Mouse (Mus musculus): Measurements from ENCODE around the gene Gm20671. TPM values are rescaled to one million over a fixed set of nuclear protein-coding genes. Genes with fewer than 3 reads are reported as not detected.
"Not testable (repeated sequence)": the region's sequence is repeated elsewhere in the genome, so short reads cannot be mapped to it uniquely, and the experiment has no call there.

Gene Gm20671
- not detected for total RNA-seq (2021)

- no peak for DNase-seq
These were observed at the start of gene Gm20671 for GRCm38 (mm10) chr5:32827009-32827408. Gene Gm20671 (minus strand): TSS chr5:32827109.

- no peak for DNase-seq
These were observed 45.4 kb upstream of the Gm20671 start for GRCm38 (mm10) chr5:32872346-32872745.

DNA sequence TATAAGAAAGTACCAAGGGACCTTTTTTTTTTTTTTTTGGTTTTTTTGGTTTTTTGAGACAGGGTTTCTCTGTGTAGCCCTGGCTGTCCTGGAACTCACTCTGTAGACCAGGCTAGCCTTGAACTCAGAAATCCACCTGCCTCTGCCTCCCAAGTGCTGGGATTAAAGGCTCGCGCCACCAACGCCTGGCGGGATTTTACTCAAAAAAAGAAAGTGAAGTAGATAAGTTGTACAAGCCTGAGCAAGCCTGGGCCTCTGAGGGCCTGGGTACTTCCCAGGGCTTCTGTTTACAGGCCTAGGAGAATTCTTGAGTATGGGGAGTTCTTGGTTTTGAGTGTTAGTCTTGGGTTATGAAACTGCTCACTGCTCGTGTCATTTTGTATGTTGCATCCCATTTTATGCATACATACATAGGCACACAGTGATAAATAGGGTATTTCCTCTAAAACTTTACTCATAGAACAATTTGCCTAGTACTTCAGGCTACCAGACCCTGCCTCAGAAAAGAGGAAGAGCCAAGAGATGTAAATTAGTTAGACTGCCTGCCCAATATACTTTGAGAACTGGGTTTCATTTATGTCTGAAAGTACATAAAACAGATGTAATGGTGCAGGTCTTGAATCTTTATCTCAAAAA lies 42.6 kb upstream of the Gm20671 start:
- DNase-seq = no peak

DNA sequence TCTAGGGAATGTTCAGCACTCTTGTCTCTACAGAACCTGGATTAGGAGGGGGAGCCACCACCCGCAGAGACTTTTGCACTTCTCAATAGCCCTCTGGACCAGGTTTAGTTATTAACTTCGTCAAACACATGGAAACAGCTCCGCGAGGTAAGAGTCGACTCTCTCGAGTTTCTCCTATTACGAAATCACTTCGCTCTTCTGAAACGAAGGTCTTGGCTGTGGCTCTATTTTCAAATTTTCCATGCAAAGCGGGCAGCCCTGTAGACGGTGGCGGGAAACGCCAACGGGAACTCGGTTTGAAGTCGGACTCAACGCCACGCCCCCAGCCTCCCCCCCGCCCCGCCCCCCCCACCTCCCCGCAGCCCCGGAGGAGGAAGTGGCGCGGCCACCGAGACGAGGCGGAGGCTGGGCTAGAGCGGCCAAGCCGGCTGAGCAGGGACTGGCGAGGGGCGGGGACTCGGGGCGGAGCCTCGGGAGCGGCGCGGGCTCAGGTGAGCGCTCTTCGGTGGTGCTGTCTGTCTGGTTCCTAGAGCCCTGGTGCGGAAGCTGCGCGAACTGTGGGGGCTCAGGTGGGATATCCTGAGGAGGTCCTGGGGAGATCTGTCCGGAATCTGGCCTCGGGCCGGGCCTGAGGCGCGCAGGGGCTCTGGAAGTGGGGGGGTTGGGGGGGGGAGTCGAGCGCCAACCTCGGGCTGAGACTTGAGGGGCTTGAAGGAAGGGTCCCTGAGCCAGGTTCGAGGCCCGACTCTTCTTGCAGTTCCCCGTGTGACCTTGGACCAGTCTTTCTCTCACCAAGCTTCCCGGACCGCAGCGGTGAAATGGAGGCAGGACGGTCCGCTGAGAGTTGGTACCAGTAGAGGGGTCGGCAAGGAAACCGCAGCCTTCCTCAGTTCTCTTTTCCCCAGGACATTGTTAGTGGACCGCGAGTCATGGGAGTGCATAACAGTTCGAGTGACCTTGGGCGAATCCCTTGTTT lies 36.6 kb upstream of the Gm20671 start, which contains the start of gene Depdc5:
Depdc5 (plus strand) TSS at position 449 of the 976 bp plus-strand sequence.
- peak; percentile 95 for DNase-seq

DNA sequence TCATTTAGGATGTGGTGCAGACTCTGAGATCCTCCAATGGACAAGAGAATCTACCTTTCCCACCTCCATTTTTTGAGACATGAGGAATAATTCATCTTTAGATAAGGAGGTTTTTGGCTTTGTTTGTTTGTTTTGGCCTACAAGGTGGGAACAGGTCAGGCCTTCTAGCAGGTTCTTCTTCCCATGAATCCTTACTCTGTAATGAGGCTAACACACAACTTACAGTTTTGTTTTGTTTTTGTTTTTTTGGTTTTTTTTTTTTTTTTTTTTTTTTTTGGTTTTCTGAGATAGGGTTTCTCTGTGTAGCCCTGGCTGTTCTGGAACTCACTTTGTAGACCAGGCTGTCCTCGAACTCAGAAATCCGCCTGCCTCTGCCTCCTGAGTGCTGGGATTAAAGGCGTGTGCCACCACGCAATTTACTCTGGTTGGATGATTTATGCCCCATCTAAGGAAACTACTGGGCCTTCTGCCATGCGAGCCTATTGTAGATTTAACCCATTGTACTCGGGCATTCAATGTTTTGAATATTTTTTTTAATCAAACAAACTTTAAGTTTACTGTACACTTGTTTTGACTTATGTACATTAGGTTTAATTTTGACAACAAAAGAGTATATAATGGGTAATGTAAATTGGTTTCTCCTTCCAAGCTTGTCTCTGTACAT lies 35.7 kb upstream of the Gm20671 start:
- DNase-seq = no peak

GRCm38 (mm10) chr5:32861082-32861481 lies 34.2 kb upstream of the Gm20671 start:
- no peak for DNase-seq

- DNase-seq = peak; percentile 31
These were observed 30.9 kb upstream of the Gm20671 start for GRCm38 (mm10) chr5:32857781-32858220.

GRCm38 (mm10) chr5:32855274-32855673 lies 28.4 kb upstream of the Gm20671 start:
- DNase-seq = not testable (repeated sequence)

GRCm38 (mm10) chr5:32854818-32855217 lies 27.9 kb upstream of the Gm20671 start:
- no peak for DNase-seq

DNA sequence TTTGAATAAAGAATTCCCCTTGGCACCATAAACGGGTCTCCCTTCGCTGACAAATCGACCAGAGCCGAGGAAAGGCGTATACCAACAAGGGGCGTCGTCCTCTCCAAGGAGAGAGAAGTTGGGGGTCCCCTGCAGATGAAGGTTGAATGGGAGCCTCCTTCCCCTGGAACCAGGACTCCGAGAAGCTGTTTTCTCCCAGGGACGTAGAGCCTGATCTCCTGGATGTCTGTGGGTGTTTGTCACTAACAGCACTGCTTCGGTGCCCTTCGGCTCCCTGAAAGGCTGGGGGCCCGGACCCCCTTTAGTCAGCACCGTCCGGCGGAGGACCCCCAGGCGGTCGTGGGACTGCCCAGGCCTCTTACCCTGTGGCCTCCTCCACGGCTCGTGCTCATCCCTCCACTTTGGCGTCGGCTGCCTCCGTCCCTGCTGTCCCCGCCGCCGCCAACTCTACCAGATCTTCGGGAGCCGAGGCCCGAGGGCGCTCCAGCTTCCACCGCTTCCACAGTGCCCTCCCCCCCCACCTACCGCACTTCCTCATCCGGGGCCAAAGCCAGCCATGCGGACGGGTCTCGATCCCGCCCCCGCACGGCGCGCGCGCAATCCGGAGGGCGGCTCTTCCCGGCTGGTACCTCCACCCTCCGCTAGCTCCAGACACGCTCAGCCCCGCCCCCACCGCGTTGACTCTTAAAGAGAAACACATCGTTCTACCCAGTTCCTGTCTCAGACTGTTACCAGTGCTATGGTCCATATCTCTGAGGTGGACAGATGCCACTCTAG lies 27.0 kb upstream of the Gm20671 start, which contains the start of gene Prr14l:
Prr14l (minus strand) TSS at position 526 of the 777 bp plus-strand sequence.
- DNase-seq = peak; percentile 100

DNA sequence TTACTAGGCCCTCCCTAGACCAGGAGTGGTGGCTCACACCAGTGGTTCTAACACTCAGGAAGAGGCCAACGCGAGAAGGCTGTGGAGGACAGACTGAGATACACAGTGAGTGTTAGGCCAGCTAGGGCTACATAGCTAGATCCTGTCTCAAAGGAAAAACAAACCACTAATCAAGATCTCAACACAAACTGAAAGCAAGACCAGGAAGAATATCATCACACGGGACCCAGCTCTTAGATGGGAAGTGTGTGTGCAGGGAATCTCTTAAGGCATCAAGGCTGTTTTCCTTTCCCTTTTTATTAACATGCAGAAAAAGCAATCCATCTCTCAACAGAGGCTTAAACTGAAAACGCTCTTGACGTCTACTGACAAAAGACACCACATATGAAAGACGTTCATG lies 25.1 kb upstream of the Gm20671 start:
- no peak for DNase-seq

DNA sequence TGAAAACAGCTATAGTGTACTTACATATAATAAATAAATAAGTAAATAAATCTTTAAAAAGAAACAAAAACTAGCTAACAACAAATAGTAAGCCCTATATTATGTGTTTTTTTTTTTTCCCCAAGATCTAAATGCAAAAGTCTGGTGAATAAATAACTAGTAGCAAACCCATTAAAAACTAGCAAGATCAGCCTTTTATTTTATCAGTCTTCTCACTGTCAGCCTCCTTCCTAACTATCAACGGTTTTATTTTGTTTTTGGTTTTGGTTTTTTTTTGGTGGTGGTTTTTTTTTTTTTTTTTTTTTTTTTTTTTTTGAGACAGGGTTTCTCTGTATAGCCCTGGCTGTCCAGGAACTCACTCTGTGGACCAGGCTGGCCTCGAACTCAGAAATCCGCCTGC lies 22.7 kb upstream of the Gm20671 start:
- not testable (repeated sequence) for DNase-seq

DNA sequence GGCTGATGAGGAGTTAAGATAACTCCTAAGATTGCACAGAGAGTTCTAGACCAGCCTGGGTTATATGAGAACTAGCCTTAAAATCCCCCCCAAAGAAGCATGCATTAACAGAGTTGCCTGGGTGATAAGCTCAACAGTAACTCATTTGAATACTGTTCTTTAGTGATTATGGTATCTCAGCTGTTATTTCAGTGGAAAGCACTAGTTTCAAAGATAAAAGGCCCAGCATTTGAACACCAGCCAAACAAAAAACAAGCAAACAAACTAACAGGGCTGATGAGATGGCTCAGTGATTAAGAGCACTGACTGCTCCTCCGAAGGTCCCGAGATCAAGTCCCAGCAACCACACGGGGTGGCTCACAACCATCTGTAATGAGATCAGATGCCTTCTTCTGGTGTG lies 22.3 kb upstream of the Gm20671 start:
- DNase-seq = no peak

GRCm38 (mm10) chr5:32840029-32840428 lies 13.1 kb upstream of the Gm20671 start:
- no peak for DNase-seq

DNA sequence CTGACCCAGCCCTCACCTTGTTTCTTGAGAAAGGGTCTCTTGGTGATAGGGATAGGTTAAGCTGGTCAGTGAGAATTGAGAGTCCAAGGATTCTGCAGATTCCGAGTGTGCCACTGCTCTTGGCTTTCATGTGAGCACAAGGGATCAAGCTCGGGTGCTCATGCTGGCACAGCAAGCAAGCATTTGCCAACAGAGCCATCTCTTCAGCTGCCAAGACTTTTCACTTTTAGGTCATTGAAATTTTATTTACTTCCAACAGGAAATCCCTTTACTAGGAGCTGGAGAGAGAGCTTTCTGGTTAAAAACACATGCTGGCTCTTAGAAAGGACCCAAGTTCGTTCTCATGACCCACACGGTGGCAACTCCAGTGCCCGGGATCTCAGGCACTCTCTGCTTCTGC lies 10.1 kb upstream of the Gm20671 start:
- DNase-seq = no peak

DNA sequence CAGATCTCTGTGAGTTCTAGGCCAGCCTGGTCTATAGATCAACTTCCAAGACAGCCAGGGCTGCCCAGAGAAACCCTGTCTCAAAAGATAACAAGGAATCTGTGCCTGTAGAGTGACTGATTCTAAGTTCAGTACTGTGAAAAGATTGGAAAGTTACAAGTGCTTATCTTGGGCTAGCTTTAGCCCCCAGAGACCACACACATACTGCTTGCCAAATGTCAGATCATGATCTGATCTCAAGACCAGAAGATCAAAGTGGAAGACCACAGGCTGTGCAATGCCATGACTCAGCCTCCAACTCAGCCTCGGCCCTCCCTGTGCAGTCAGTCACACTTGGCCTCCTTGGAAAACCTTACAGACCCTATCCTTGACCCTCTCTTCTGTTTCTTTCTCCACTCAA lies 7.6 kb upstream of the Gm20671 start:
- no peak for DNase-seq

- no peak for DNase-seq
These were observed 3.1 kb upstream of the Gm20671 start for GRCm38 (mm10) chr5:32830054-32830453.

DNA sequence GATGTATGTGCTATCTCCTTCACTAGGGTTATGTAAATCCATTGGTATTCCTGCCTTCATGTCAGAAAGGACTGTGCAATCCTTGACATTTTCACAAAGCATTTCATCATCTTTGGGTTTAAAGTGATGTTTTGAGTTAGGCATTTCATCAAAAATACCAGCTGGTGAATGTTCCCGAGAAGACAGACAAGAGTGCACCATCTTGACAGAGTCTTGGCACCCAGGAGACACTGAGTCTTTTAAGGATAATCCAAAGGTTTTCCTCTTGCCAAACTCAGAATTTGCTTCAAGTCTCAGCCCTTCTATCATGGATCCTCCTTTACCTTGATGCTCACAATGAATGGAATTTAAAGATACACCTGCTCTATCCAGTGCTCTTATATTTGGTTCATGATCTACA lies 1.9 kb upstream of the Gm20671 start:
- DNase-seq = not testable (repeated sequence)

- DNase-seq = no peak
These were observed 6.4 kb downstream of the Gm20671 start for GRCm38 (mm10) chr5:32820471-32820870.

GRCm38 (mm10) chr5:32815396-32815795 lies 11.5 kb downstream of the Gm20671 start:
- no peak for DNase-seq

DNA sequence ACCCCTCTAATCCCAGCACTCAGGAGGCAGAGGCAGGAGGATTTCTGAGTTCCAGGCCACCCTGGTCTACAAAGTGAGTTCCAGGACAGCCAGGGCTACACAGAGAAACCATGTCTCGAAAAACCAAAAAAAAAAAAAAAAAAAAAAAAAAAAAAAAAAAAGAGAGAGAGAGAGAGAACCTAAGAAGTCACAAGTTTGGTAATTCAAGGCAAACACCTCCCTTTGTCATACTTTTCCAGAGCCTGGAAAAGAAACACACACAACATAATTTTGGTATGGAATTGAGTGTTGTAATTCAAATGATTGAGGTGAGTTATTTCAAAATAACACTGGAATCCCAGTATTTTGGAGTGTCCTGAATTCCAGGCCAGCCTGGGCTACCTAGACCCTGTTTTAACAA lies 40.5 kb downstream of the Gm20671 start:
- DNase-seq = not testable (repeated sequence)

DNA sequence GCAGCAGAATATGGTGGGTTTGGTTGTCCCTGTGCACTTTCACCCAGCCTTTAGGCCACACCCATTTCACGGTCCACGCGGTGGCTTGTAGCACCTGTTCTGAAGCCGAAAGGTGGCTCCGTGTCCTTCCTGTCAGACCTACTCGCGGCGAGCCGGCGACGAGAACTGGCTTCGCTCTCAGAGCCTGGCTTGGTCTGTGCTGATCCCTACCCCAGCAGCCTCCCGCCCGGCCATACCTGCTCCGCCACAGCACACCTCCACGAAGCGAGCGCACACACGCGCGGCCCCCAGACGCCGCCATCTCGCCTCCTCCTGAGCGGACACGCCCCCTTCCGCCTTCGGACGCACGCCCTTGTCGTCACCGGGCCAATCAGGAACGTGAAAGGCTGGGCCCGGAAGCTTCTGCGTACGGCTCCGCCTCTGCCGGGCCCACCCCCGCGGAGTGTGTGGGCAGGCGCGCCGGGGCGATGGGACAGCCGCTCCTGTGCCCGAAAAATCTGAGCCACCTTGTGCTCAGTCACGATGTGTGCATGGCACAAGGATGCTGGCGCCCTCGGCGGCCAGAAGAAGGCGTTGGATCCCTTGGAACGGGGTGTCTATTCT lies 41.5 kb downstream of the Gm20671 start, which contains the start of gene Pisd:
Pisd (minus strand) TSS at position 334 of the 603 bp plus-strand sequence.
- DNase-seq = peak; percentile 95
